Mouse (Mus musculus): Measurements from ENCODE around the gene Tm7sf2.

DNA sequence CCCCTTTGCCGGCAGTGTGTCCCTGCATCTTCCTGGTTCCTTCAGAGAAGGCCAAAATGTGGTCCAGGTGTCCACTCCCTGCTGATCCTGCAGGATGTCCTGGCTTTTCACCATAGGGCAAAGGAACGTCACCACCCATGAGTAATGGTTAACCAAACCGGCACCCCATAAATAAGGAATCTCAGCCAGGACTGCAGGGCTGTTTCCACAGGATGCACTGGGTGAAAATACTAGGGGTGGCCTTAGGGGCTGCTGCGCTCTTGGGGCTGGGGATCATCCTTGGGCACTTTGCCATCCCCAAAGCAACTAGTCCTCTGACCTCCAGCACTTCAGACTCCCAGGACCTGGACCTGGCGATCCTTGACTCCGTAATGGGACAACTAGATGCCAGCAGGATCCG is 37.4 kb upstream of the Tm7sf2 start, which contains the start of gene Naaladl1:
- no peak for TF ChIP-seq GATA1 (IDR thresholded peaks at IDR 0.05; ENCODE audit: borderline replicate concordance, low read length)
- TF ChIP-seq FLI1 (IDR thresholded peaks at IDR 0.05; ENCODE audit: low read length) = no peak
